Mouse (Mus musculus) large intestine, adult 2 months (tissue): Measurements from ENCODE around the gene Avil. TPM values are rescaled to one million over a fixed set of nuclear protein-coding genes. Genes with fewer than 3 reads are reported as not detected.
"Not testable (repeated sequence)": the region's sequence is repeated elsewhere in the genome, so short reads cannot be mapped to it uniquely, and the experiment has no call there.

ENCODE experiments used
- DNase-seq: peaks from one replicate; pipeline ENCODE4 v3.0.0-alpha.2; 2012; ENCODE audit warnings: low read depth, low spot score
- WGBS: fragments of 180-500 bp; shearing (Covaris S2); methylation state at CpG from one replicate; pipeline ENCODE4 v1.1.7; 2018; 5-methylcytosine and 5-hydroxymethylcytosine counted together
- polyA plus RNA-seq: library from polyadenylated mRNA; depleted of rRNA; stranded (reverse); fragments of >200 nt; gene quantifications from 2 replicates; pipeline ENCODE4 v1.2.3, GENCODE M21; 2012

The Avil gene
- polyA plus RNA-seq, 1 experiment = 1.5 TPM

DNA sequence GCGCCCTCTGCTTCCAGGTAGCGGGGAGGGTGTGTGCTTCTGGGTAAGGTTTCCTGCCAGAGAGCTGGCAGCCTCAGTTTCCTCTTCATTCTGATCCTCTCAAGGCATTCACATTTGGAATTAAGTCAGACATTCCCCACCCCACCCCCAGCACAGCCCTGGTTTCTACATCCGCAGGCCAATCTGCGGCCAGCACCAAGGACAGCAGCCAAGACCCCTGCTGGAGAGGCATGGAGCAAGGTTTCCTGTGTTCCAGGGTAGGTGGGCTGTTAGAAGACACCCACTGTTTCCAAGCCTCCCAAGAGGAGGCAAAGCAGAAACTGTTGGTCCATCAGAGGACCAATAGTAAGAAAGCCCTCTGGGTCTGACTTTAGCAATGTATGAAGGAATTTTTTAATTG lies 54.1 kb downstream of the Avil start:
- WGBS = 87% methylated on average over 4 of the region's 4 CpGs
- no peak for DNase-seq

DNA sequence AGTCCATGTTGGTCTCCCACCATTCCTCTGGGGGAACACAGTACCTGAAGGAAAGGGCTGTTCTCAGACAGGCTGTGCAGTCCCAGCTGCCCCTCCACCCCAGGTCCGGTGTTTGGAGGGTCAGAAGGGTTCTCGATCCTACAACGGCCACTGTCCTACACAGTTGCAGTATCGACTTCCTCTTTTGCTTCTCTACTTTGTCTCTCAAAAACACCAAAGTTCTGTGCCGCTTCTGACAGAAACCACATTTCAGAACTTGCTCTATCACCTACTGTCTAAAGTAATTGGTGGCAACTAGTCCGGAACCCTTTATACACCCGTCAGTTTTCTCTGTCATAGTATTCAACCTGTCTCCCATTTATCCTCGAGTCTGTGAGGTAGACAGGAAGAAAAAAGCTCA lies 54.9 kb downstream of the Avil start:
- WGBS = 78% methylated on average over 8 of the region's 8 CpGs

DNA sequence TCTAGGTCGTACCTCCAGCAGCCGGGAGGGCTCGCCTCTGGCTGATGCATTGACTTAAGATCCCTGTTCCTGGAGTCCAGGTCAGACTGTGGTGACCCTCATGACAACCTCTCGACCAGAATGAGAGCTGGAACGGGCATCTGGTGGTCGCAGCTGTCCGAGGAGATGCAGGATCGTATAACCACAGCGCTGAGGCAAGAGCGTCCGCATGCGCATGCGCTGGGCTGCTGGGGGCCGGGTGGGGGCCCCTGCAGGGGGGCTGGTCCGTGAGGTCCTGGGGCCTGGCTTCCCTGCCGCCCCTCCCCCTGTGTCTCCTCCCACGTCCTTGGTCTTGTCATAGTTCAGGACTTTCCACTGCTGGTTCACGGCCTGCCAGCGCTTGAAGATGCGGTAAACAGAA lies 56.0 kb downstream of the Avil start:
- WGBS = 92% methylated on average over 20 of the region's 20 CpGs
- DNase-seq = no peak

More for the DNA sequence above, 54.9 kb downstream of the Avil start:
- no peak for DNase-seq

DNA sequence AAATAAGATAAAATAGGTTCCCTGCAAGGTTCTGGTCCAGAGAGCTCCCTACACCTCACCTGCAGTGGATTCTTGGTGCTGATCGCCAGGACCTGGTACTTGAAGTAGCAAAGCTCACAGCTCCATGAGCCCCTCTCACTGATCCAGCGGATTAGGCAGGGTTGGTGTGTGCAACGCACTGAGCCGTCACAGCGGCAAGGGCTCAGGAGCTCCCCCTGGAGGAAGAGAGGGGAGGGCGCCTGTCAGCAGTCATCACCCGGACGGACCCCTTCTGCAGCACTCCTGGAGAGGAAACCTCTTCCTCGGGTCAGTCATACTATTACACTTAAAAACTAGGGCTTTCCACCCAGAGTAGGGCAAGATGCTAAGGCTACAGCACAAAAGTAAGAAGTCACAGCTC lies 57.7 kb downstream of the Avil start:
- DNase-seq = no peak
- WGBS = 2% methylated on average over 9 of the region's 9 CpGs

DNA sequence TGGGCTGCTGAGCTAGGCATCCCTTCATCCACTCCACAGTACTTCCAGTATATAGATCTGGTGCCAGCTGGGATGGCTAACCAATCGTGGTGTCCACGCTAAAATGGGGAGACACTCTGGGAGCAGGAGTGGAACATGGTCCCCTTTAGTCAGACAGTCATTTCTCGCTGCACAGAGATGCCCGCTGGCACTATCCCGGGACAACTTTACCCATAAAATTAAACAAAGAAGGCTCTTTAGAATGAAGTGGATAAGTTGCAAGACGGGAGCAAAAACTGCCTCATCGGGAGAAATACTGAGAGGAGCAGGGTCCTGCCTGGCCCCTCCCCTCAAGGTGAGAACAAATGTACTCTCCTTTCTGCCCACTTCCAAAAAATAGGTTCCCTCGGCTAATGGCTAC lies 58.2 kb downstream of the Avil start:
- no peak for DNase-seq
- WGBS = 2% methylated on average over 8 of the region's 8 CpGs

DNA sequence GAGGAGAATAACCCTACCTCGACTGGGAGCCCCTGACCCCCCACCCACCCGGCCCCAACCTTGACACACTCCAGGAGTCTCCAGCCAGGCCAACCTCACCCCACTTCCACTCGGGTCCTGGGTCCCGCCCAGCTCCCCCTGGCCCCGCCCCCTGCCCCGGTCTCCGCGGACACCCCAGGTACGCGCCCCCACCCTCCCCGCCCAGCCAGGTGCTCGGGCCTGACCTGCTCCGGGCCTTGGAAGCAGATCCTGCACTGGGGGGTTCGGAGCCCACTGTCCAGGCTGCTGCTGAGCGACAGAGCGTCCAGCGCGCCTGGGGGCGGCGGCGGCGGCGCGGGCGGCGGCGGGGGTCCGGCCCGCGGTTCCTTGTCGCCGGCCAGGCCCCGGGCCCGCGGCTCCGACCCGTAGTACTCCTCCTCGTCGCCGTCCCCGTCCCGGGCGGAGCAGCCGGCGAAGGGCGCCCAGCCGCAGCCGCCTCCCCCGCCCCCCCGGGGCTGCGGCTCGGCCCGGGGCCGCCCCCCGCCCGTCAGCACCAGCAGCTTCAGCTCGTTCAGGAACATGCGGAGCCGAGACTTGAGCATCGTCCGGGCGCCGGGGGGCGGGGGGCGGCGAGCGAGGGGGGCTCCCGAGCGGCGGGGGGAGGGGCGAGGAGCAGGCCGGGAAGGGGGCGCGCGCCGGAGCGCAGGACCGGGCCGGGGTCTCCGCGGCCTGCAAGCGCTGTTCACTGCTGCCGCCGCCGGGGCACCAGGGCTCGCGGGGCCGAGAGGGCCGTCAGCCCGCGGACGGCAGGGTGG lies 58.9 kb downstream of the Avil start:
- 2% methylated on average over 75 of the region's 92 CpGs for WGBS
- DNase-seq = no peak

DNA sequence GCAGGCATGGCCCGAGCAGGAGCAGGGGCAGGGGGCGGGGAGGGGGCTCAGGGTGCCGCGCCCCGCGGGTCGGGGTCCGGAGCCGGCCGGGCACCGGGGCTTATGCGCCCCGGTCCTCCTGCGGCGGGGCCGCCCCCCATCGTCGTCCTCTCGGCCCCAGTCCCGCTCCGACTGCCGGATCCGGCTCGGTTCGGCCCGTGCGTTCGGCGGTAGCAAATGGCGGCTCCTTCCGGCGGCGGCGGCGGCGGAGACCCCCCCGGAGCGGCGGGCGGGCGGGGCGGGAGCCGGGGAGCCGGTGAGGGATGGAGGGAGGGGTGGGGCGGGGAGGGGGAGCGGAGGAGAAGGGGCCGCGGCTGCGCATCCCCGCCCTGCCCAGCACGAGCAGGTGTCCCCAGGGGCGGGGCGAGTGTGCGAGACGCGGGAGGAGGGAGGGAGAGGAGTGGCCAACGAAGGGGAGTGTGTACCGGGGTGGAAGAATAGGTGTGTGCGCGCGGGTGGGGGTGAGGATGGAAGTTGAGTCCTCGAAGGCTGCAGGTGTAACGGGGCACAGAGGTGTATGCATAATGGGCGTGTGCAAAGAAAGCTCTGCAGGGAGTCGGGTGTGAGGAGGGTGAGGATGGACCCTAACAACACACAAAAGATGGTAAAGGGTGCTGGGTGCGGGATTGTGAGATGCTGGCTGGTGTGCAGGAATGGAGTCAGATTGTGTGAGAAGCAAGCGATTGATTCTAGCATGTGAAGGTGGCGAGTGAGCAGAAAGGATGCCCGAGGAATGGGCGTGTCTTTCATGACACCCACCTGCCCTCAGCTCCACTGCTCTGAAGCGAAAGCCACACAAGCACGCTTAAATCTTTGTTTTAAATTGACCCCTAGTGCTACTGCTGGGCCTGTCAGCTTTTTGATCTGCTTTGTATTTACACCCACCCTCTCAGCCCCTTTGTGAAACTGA lies 59.7 kb downstream of the Avil start, which contains the start of gene March9:
March9 (minus strand) TSS at position 217 of the 949 bp plus-strand sequence.
- DNase-seq = peak; percentile 60

DNA sequence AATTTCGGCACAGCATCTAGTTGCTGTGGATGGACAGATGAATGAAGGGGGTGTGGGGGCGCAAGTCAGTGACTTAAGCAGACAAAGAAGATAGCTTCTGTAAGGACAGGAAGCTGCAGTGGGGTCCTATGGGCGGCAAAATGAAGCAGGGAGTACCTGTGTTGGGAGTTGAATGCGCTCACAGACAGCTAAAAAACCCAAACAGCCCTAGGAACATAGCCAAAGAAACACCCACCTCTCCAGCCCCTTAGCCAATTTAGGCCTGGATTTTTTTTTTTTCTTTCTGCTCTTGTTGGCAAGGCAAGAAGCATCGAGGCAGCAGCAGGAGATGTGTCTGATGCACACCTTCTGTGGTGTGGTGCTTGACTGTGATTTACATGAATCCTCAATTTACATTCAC lies 60.6 kb downstream of the Avil start:
- no peak for DNase-seq
- WGBS = 81% methylated on average over 5 of the region's 5 CpGs

More for the DNA sequence above, 59.7 kb downstream of the Avil start, which contains the start of gene March9:
- under 1% methylated on average over 61 of the region's 72 CpGs for WGBS

DNA sequence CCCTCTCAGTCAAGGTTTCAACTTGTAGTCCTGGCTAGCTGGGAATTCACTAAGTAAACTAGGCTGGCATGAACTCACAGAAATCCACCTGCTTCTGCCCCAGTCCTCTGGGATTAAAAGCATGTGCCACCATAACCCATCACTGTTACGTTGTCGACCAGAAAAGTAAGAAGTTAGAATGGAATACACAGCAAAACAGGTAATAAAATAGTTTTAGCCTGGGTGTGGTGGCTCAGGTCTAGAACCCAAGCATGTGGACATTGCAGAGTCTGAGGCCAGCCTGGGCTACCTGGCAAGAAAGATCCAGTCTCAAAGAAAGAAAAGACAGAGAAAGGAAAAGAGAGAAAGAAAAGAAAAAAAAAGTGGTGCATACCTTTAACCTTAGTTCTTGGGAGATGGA lies 61.0 kb downstream of the Avil start:
- 71% methylated on average over 2 of the region's 2 CpGs for WGBS
- no peak for DNase-seq

DNA sequence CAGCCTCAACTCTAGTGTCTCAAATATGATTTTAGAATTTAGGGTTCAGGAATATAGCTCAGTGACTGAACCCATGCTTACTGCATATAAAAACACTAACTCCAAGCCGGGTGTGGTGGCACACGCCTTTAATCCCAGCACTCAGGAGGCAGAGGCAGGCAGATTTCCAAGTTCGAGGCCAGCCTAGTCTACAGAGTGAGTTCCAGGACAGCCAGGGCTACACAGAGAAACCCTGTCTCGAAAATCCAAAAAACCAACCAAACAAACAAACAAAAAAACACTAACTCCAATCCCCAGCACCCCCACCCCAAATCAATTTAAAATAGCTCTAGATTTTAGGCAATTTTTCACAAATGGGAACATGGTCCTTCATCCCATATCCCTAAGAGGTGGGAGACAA lies 61.6 kb downstream of the Avil start:
- DNase-seq = not testable (repeated sequence)
- WGBS = 73% methylated on average over 4 of the region's 4 CpGs

DNA sequence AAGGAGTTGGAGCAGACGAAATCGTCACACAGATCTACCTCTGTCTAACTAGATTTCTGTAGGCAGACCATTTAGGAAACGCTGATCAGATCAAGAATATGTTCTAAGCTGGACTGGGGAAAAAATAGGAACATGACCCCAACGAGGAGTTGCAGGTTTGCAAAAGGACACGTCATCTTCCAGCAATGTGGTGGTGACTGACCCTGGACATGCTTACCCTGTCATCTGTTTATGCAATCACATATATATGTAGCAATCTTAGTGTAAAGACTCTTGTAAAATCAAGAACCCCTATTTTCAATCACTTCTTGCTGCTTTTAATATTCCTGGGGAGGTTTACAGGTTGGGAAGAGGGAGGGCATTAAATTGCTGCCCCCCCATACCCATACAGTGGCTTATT lies 62.0 kb downstream of the Avil start:
- 64% methylated on average over 5 of the region's 5 CpGs for whole genome bisulfite sequencing

DNA sequence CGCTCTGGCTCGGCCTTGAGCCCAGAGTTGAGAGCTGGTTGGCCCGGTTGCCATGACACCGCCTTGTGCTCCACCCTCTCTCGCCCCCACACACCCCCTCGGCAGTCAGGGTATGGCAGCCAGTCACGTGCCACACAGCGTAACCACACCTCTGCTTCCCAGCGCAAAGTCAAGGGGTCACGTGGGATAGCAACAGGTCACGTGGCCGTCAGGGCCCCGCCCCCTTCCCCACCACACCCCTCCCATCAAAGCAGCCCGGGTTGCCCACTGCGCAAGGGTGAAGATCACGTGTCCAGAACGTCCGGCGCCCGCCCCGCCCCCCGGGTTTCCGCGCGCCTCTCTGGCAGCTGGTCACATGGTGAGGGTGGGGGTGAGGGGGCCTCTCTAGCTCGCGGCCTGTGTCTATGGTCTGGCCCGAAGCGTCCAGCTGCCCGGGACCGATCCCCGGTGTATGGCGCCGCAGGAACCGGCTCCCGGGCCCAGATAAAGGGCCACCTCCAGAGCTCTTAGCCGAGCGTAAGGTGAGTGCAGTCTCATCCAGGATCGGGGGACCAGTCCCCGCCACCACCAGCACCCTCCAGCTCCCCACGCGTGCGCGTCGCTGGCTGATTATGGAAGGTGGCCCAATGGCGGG lies 62.8 kb downstream of the Avil start, which contains the start of gene Cdk4:
Cdk4 (plus strand) TSS at position 296 of the 634 bp plus-strand sequence.
- DNase-seq = peak; percentile 81
- WGBS = under 1% methylated on average over 46 of the region's 46 CpGs

More for the DNA sequence above, 62.0 kb downstream of the Avil start:
- no peak for DNase-seq

DNA sequence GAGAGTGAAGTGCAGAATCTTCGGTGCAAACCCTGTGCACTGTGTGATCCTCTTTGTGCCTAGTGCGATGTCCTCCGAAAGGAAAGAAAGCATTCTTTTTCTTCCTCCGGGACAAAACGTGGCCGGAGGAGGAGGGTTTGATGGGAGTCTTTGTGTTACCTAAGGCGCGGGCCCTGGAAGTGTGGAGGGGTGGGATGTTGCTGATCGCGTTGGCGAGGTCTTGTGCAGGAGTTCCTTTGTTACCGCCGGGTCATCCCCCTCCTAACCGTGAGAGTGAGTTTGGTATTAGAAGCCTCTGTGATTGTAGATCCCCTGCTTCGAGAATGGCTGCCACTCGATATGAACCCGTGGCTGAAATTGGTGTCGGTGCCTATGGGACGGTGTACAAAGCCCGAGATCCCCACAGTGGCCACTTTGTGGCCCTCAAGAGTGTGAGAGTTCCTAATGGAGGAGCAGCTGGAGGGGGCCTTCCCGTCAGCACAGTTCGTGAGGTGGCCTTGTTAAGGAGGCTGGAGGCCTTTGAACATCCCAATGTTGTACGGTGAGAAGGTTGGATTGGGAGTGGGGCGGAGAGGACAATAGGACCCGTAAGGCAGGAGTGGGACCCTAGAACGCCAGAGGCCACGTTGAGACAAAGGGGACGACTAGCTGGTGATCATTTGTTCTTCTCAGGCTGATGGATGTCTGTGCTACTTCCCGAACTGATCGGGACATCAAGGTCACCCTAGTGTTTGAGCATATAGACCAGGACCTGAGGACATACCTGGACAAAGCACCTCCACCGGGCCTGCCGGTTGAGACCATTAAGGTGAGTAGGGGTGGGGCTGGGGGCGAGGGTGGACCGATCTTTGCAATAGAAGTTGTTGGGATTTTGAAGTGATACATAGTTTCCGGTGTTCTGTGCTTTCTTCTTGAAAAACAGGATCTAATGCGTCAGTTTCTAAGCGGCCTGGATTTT lies 63.7 kb downstream of the Avil start:
- 8% methylated on average over 37 of the region's 37 CpGs for WGBS
- DNase-seq = no peak

DNA sequence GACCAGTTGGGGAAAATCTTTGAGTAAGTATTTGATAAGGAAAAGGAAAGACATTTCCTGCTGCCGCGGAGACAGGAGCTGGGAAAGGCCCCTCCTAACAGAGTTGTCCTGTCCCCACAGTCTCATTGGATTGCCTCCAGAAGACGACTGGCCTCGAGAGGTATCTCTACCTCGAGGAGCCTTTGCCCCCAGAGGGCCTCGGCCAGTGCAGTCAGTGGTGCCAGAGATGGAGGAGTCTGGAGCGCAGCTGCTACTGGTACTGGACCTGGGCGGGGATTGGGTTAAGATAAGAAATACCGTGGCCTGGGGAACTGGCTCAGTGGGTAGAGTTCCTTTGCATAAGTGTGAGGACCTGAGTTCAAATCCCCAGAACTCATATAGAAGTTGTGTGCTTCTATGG lies 65.5 kb downstream of the Avil start:
- DNase-seq = no peak
- 59% methylated on average over 9 of the region's 9 CpGs for WGBS

DNA sequence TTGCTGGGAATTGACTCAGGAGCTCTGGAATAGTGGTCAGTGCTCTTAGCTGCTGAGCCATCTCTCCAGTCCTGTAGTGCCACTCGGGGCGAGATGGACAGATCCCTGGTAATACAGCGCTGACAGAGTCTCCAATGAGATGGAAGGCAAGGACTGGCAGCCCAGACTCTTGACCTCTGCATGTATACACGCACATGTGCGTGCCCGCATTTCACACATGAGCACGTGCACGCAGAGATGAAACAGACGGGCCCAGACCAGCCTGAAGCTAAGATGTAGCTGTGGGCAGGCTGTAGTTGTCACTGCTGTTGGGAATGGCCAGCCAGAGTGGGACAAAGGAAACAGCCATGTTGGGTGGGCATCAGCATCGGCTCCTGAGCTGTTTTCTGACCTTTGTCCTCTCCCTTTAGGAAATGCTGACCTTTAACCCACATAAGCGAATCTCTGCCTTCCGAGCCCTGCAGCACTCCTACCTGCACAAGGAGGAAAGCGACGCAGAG lies 66.1 kb downstream of the Avil start:
- DNase-seq = no peak
- WGBS = 88% methylated on average over 14 of the region's 14 CpGs

DNA sequence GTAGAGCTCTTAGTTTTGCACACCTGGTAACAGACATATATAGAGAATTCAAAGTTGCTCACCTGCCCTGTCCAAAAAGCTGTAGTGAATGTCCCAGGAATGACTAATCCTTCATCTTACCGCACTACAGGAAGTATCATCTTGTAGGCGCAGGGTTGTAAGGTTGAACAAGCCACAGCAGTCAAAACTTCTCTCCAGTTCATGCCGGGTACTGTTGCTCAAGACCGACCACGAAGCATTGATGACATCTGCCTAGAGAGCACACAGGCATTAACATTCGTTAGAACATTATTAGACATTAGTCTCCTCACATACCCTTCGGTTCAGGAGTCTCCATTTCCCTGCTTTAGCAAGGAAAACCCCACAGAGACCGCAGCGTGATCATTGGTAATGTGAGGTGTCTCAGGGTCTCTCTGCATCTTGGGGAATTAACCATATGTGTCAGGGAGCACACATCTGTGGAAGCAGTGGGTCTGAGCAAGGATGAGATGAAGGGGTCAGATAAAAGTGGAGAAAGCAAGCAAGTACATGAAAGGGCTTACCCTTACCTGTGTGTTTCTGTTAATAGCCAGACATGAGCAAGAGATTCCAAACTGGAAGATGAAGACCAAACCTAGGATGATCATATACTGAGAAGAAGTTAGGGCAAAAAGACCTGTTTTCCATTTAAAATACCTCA lies 68.0 kb downstream of the Avil start:
- no peak for DNase-seq
- WGBS = 57% methylated on average over 9 of the region's 9 CpGs

DNA sequence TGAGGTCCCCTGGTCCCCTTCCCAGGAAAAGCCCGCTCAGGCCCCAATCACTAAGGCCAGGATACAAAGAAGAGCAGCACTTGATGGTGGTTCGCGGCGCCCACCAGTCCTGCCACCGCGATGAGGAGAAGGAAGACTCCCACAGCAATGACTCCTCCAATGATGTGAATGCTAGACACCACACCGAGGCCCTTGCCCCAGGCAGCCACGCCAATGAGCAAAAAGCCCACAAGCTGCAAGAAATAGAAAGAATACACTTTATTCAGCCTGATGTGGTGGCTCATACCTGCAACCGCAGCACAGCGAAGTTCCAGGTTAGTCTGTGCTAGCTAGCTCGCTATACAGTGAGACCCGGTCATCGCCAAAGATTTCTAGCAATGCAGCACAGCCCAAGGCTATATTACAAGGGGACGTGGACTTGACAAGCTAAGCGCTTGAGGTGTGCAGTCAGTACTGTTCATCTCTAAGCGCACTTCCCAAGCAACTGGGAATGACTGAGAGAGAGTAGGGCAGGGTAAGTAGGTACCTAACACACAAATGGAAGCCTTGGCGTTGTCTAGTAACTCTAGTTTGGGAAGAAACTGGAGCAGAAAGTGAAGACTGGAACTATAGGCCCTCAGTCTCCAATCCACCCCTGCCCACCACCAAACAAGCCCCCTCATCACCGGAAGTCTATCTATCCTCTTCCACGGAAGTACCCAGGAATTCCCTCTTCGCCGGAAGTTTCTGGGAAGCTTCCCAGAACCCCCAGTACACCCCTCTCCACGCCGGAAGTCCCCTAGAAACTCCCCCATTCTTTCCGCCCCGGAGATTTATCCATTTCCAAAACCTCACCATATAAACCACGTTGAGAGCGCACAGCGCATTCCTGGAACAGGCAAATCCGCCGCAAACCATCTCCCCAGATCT lies 69.0 kb downstream of the Avil start:
- no peak for DNase-seq
- 2% methylated on average over 30 of the region's 30 CpGs for WGBS
